Mouse (Mus musculus) E14TG2a.4 (cell line): ENCODE measurements at regions not wholly inside any gene's neighbourhood (a gene's known extent, or its start where the extent isn't known, plus 50 kb on each side); places are given as distances from the start of the nearest gene placed in this dataset.
A peak's percentile ranks its signal among the peaks of the same experiment; 100 is the strongest.

Source experiments
- H3K27me3 ChIP-seq: 2 replicates; pipeline ENCODE4 v1.6.1; 2014; ENCODE audit warnings: low read length, control low read depth; ENCODE audit not compliant: insufficient read depth
- H3K36me3 ChIP-seq: 2 replicates; pipeline ENCODE4 v1.6.1; 2014; ENCODE audit warnings: low read length, control low read depth; ENCODE audit not compliant: insufficient read depth
- H3K4me1 ChIP-seq: replicated peaks from 2 replicates; pipeline ENCODE4 v1.6.1; 2014; ENCODE audit warnings: low read depth, low read length, control low read depth
- H3K4me3 ChIP-seq: replicated peaks from 2 replicates; pipeline ENCODE4 v1.5.1; 2014; ENCODE audit warnings: mild to moderate bottlenecking, low read length
- H3K9me3 ChIP-seq: 2 replicates; pipeline ENCODE4 v1.6.1; 2014; ENCODE audit warnings: low read length, control low read depth
- CTCF ChIP-seq: conservative IDR thresholded peaks from 2 replicates; pipeline ENCODE4 v1.5.1; 2014; ENCODE audit warnings: low read length
- NANOG ChIP-seq: IDR thresholded peaks from 2 replicates; pipeline ENCODE4 v1.6.1; 2014; ENCODE audit warnings: borderline replicate concordance, low read length, mixed read lengths
- POU5F1 ChIP-seq: IDR thresholded peaks from 2 replicates; pipeline ENCODE4 v1.6.1; 2014; ENCODE audit warnings: low read length, borderline replicate concordance

DNA sequence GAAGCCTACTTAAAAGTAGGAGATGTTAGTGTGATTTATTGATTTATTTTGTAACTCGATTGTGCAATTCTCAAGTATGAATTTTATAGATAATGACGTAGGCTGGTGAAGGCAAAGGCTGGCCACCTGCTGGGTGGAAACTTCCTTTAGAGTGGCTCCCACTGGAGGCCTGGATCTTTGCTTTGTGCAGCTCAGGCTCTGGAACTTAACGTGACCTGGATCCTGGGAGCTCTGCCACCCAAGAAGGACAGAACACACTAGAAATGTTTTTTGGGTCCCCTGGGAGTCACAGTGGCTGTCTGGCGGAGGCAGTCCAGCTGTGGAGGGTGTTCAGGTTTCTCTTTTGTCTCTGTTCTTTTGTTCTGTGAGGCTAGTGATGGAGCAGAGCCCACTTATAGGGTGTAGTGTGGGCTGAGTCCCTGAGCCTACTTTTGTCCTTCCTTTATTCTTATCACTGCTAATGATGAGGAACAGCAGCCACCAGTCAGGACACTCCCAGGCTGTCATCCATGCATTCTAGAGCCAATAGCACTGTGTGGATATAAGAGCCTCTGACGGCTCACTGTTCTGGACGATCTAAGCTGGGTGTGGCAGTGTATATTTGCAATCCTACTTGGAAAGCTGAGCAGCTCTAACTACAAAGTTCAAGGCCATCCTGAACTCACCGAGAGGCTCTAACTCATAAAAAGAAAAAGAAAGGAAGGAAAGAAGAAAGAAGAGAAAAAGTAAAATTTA is 82.3 kb downstream of the Snrpe start:
- peaks cover 29% of the 10 kb centered on the region for H3K4me1 ChIP-seq
- no peaks in the 10 kb centered on the region for H3K36me3 ChIP-seq
- H3K27me3 ChIP-seq = no peaks in the 10 kb centered on the region
- TF ChIP-seq POU5F1 = no peak
- TF ChIP-seq NANOG = no peak
- TF ChIP-seq CTCF = no peak
- no peak overlapping the region for H3K4me3 ChIP-seq
- peaks cover 15% of the 10 kb centered on the region for H3K9me3 ChIP-seq

DNA sequence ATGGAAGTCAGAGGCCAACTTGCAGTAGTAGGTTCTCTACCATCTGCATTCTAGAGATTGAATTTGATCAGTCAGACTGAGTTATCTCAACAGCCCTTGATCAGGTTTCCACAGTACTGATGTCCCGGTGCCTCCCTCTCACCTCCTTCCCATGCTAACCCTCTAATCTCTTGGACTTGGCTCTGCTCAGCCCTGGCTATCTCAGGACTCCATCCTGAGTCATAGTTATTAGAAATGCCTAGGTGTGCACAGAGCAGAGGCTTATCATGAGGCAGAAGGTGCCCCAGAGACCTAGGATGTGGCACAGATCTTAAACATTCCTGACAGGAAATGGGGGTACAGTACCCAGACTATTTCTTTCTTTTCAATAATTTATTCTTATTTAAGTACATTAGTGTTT is 87.3 kb downstream of the Snrpe start:
- H3K4me1 ChIP-seq = peaks cover 21% of the 10 kb centered on the region
- H3K4me3 ChIP-seq = no peak overlapping the region
- no peaks in the 10 kb centered on the region for H3K36me3 ChIP-seq
- H3K27me3 ChIP-seq = no peaks in the 10 kb centered on the region
- H3K9me3 ChIP-seq = peaks cover 16% of the 10 kb centered on the region
- TF ChIP-seq NANOG (no peak), POU5F1 (no peak), CTCF (no peak)

DNA sequence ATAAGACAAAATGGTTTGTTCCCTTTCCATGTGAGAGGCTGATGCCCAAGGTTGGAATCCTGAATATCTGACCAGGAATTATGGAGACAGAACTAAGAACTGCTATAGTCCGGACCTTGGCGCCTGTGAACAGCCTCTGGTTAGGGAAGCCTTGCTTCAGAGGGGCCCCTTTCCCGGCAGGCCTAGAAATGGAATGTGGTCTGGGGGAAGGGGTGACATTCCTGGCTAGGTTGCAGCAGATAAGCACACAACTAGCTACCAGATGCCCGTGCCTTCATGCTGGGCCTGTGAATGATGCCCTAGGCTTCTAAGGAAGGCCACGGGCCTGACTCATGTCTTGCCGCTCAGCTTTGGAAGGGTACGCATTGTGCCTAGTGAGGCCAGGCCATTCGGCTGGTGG is 89.4 kb downstream of the Snrpe start:
- peaks cover 16% of the 10 kb centered on the region for H3K9me3 ChIP-seq
- peaks cover 15% of the 10 kb centered on the region for H3K4me1 ChIP-seq
- H3K27me3 ChIP-seq = no peaks in the 10 kb centered on the region
- H3K36me3 ChIP-seq = no peaks in the 10 kb centered on the region
- no peak for TF ChIP-seq POU5F1
- TF ChIP-seq CTCF = no peak
- TF ChIP-seq NANOG = no peak
- peak overlapping the region; percentile 43 for H3K4me3 ChIP-seq

DNA sequence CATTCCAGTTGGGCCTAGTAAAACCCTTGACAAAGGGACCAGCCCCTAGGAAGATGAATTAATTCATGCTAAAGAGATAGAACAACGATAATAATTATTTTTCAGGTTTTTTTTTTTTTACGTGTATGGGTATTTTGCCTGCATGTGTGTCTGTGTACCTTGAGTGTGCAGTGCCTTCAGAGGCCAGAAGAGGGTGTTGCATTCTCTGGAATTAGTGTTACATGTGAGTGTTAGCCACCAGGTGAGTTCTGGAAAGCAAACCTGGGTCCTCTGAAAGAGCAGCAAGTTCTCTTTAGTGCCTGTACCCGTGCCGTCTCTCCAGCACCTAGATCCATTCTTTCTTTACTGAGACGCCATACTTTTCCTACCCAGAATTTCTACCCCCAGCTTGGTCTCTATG is 92.8 kb upstream of the Sox13 start:
- TF ChIP-seq CTCF = peak; percentile 69
- no peak for TF ChIP-seq POU5F1
- Histone ChIP-seq H3K27me3 (no peaks in the 10 kb centered on the region), H3K9me3 (no peaks in the 10 kb centered on the region), H3K4me3 (no peak overlapping the region), H3K36me3 (no peaks in the 10 kb centered on the region), H3K4me1 (peaks cover 22% of the 10 kb centered on the region)

DNA sequence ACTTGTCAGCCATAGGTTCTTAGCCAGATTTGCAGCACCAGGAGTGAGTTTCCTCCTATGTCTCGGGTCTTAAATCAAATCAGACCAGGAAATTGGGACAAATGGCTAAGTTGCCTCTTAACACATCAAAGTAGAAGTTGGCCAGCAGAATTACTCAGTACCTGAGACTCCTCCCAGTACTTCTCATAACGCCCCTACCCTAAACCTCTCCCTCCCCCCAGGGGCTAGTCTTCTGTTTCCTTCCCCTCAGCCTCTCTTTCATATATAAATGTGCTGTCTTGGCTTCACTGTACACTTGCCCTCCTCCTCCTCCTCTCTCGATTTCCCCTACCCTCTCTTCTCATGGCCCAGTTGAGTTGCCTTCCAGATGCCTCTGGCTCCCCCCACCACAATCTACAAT is 79.9 kb upstream of the Sox13 start:
- H3K27me3 ChIP-seq = no peaks in the 10 kb centered on the region
- no peak for TF ChIP-seq POU5F1
- no peak for TF ChIP-seq NANOG
- no peak for TF ChIP-seq CTCF
- no peak overlapping the region for H3K4me3 ChIP-seq
- peaks cover 22% of the 10 kb centered on the region for H3K9me3 ChIP-seq
- peaks cover 46% of the 10 kb centered on the region for H3K4me1 ChIP-seq
- H3K36me3 ChIP-seq = no peaks in the 10 kb centered on the region; the same call in 1 of the 2 replicates

DNA sequence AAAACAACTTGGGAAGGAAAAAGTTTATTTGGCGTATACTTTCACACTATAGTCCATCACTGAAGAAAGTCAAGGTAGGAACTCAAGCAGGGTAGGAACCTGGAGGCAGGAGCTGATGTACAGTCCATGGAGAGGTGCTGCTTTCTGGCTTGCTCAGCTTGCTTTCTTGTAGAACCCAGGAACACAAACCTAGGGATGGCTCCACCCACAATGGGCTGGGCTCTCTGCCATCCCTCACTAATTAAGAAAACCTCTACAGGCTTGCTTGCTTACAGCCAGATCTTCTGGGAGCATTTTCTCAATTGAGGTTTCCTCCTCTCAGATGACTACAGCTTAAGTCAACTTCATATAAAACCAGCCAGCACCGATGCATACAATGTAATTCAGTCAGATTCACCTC is 79.2 kb upstream of the Sox13 start:
- no peak overlapping the region for H3K4me3 ChIP-seq
- no peaks in the 10 kb centered on the region for H3K27me3 ChIP-seq
- H3K36me3 ChIP-seq = no peaks in the 10 kb centered on the region; the same call in 1 of the 2 replicates
- peaks cover 25% of the 10 kb centered on the region for H3K9me3 ChIP-seq
- peaks cover 46% of the 10 kb centered on the region for H3K4me1 ChIP-seq
- TF ChIP-seq CTCF = no peak
- no peak for TF ChIP-seq POU5F1
- TF ChIP-seq NANOG = no peak

DNA sequence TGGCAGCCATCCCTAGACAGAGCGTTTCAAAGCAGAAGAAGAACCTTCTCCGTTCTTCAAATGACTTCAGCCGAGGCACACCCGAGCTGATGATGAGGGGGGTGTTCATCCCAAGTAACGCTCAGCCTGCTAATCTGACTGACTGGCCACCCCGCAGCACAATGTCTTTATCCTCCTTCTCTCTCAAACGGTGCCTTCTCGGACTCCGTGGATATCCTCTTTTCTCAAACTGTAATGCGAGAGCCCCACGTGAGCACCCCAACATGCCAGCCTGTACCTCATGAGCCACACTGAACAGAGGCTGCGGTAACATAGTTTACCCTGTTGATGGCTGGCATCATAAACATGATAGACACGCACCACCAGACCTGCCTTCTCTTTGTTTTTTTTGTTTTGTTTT is 76.8 kb upstream of the Sox13 start:
- peaks cover 10% of the 10 kb centered on the region for H3K9me3 ChIP-seq
- H3K4me3 ChIP-seq = no peak overlapping the region
- no peaks in the 10 kb centered on the region for H3K36me3 ChIP-seq
- TF ChIP-seq POU5F1 (no peak), CTCF (no peak)
- H3K4me1 ChIP-seq = peaks cover 46% of the 10 kb centered on the region
- no peaks in the 10 kb centered on the region for H3K27me3 ChIP-seq

DNA sequence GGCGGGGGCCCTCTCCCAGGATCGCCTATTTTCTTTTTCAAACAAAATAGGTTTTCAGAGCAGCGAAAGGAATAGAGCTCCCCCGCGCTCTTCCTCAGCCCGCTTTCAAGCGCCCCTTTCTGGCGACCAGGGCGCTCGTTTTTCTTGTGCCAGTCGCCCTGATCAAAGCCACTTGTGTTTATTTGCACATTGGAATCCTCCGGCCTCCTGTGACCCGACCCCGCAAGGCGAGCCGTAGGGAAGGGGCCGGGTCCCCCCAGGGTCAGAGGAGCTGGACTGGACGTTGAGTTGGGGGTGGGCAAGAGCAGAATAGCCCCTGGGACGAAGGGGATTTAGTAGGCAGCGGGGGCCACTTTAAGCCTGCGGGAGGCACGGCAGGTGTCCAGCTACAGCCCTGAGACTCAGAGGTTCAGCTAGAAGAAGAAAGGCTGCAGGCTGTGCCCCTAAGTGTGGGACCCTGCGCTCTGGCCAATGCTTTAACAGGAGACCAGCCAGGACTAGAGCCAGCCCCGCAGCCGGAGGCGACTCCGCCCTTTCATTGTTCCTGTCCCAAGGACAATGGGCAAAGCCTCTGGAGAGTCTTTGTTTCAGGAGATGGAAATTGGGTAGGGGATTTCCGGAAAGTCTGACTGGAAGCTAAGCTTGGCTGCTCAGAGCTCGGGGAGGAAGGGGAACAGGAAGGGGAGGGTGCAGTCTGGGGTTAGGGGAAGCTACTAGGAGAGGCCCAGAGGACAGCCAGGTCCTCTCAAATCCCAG is 69.0 kb upstream of the Sox13 start:
- TF ChIP-seq CTCF = no peak
- peak; percentile 66; the same call in 1 of the 2 replicates for TF ChIP-seq NANOG
- no peaks in the 10 kb centered on the region for H3K9me3 ChIP-seq
- peaks cover 44% of the 10 kb centered on the region for H3K4me1 ChIP-seq
- peak overlapping the region; percentile 77 for H3K4me3 ChIP-seq
- no peaks in the 10 kb centered on the region for H3K27me3 ChIP-seq
- H3K36me3 ChIP-seq = no peaks in the 10 kb centered on the region
